Mouse (Mus musculus) MEL (cell line): ENCODE measurements at regions not wholly inside any gene's neighbourhood (a gene's known extent, or its start where the extent isn't known, plus 50 kb on each side); places are given as distances from the start of the nearest gene placed in this dataset.

ENCODE experiments used
- DNase-seq: peaks from one replicate; pipeline ENCODE4 v3.0.0; 2011; ENCODE audit warnings: low read depth, low spot score
- H3K27ac ChIP-seq: 2 replicates; pipeline ENCODE4 v1.5.1; 2012; ENCODE audit warnings: low read depth, mild to moderate bottlenecking, control low read depth, low read length, moderate library complexity; ENCODE audit not compliant: control insufficient read depth
- H3K27me3 ChIP-seq, 2 experiments: fragments of 150-350 bp in 1 of 2; sonication (generic) in 1 of 2; 2 replicates each; pipeline ENCODE4 v1.6.1; 2012; ENCODE audit warnings: low read length in 2 of 2, mild to moderate bottlenecking in 2 of 2, improper control_type of control experiment in 1 of 2, moderate library complexity in 1 of 2; ENCODE audit not compliant: insufficient read depth in 2 of 2, control insufficient read depth in 1 of 2
- H3K36me3 ChIP-seq, 2 experiments: 2 replicates each; pipeline ENCODE4 v1.6.1; 2012 to 2014; ENCODE audit warnings: low read length in 2 of 2, improper control_type of control experiment in 1 of 2, inconsistent platforms in 1 of 2, mild to moderate bottlenecking in 1 of 2; ENCODE audit not compliant: insufficient read depth in 2 of 2, control insufficient read depth in 1 of 2
- H3K4me1 ChIP-seq, 2 experiments: fragments of 150-350 bp in 1 of 2; sonication (generic) in 1 of 2; 2 replicates each; pipeline ENCODE4 v1.6.1; 2012; ENCODE audit warnings: low read length in 2 of 2, improper control_type of control experiment in 1 of 2, mild to moderate bottlenecking in 1 of 2; ENCODE audit not compliant: insufficient read depth in 2 of 2, control insufficient read depth in 1 of 2
- H3K4me3 ChIP-seq, 2 experiments: fragments of 150-350 bp in 1 of 2; sonication (generic) in 1 of 2; 2 replicates each; pipeline ENCODE4 v1.5.1; 2012; ENCODE audit warnings: low read depth in 2 of 2, low read length in 2 of 2, mild to moderate bottlenecking in 2 of 2, moderate library complexity in 2 of 2, control low read depth in 1 of 2, improper control_type of control experiment in 1 of 2; ENCODE audit not compliant: control insufficient read depth in 1 of 2, insufficient read depth in 1 of 2
- H3K79me2 ChIP-seq: 2 replicates; pipeline ENCODE4 v1.6.1; 2012; ENCODE audit warnings: mild to moderate bottlenecking, low read length, moderate library complexity; ENCODE audit not compliant: control insufficient read depth, poor library complexity, insufficient read depth
- H3K9ac ChIP-seq: 2 replicates; pipeline ENCODE4 v1.6.1; 2012; ENCODE audit warnings: low read depth, mild to moderate bottlenecking, control low read depth, low read length, moderate library complexity; ENCODE audit not compliant: control insufficient read depth, poor library complexity, severe bottlenecking
- H3K9me3 ChIP-seq: fragments of 150-350 bp; sonication (generic); replicated peaks from 2 replicates; pipeline ENCODE4 v1.6.1; 2012; ENCODE audit warnings: mild to moderate bottlenecking, low read length, improper control_type of control experiment, moderate library complexity; ENCODE audit not compliant: insufficient read depth
- BHLHE40 ChIP-seq: IDR thresholded peaks from 2 replicates; pipeline ENCODE4 v1.6.1; 2012; ENCODE audit warnings: low read depth, mild to moderate bottlenecking, inconsistent platforms, low read length, improper control_type of control experiment, borderline replicate concordance
- CHD2 ChIP-seq: IDR thresholded peaks from 2 replicates; pipeline ENCODE4 v1.6.1; 2011; ENCODE audit warnings: low read length, improper control_type of control experiment
- CTCF ChIP-seq, 3 experiments: IDR thresholded peaks in 2 of 3; conservative IDR thresholded peaks in 1 of 3; 2 replicates each; pipeline ENCODE4 v1.5.1; 2011 to 2012; ENCODE audit warnings: low read length in 3 of 3, low read depth in 2 of 3, mild to moderate bottlenecking in 2 of 3, improper control_type of control experiment in 1 of 3, inconsistent platforms in 1 of 3, mixed read lengths in 1 of 3, moderate library complexity in 1 of 3; ENCODE audit not compliant: control insufficient read depth in 1 of 3, insufficient read depth in 1 of 3, poor library complexity in 1 of 3, severe bottlenecking in 1 of 3
- ETS1 ChIP-seq: IDR thresholded peaks from 2 replicates; pipeline ENCODE4 v1.6.1; 2012; ENCODE audit warnings: low read depth, mild to moderate bottlenecking, inconsistent platforms, low read length, improper control_type of control experiment, moderate library complexity
- GABPA ChIP-seq: IDR thresholded peaks from 2 replicates; pipeline ENCODE4 v1.6.1; 2012; ENCODE audit warnings: low read depth, mild to moderate bottlenecking, inconsistent platforms, low read length, improper control_type of control experiment, moderate library complexity
- JUND ChIP-seq: IDR thresholded peaks from 2 replicates; pipeline ENCODE4 v1.6.1; 2011; ENCODE audit warnings: low read depth, mild to moderate bottlenecking, improper control_type of control experiment, low read length
- KAT2A ChIP-seq: conservative IDR thresholded peaks from 2 replicates; pipeline ENCODE4 v1.6.1; 2012; ENCODE audit warnings: low read depth, low read length, improper control_type of control experiment, inconsistent platforms
- MAFK ChIP-seq: IDR thresholded peaks from 2 replicates; pipeline ENCODE4 v1.6.1; 2011; ENCODE audit warnings: low read depth, mild to moderate bottlenecking, low read length, improper control_type of control experiment, borderline replicate concordance
- MAZ ChIP-seq: IDR thresholded peaks from 2 replicates; pipeline ENCODE4 v1.6.1; 2012; ENCODE audit warnings: low read depth, mild to moderate bottlenecking, inconsistent platforms, low read length, improper control_type of control experiment
- MYC ChIP-seq: IDR thresholded peaks from 2 replicates; pipeline ENCODE4 v1.6.1; 2011; ENCODE audit warnings: low read depth, mild to moderate bottlenecking, low read length, improper control_type of control experiment, moderate library complexity
- POLR2A ChIP-seq, 2 experiments: IDR thresholded peaks; 2 replicates each; pipeline ENCODE4 v1.6.1; 2011 to 2012; ENCODE audit warnings: low read length in 2 of 2, mild to moderate bottlenecking in 2 of 2, control low read depth in 1 of 2, improper control_type of control experiment in 1 of 2, low read depth in 1 of 2, moderate library complexity in 1 of 2; ENCODE audit not compliant: control insufficient read depth in 1 of 2, insufficient read depth in 1 of 2, poor library complexity in 1 of 2
- POLR2AphosphoS5 ChIP-seq: IDR thresholded peaks from 2 replicates; pipeline ENCODE4 v1.6.1; 2012; ENCODE audit warnings: low read depth, borderline replicate concordance, mild to moderate bottlenecking, inconsistent platforms, low read length, moderate library complexity, mixed read lengths
- RCOR1 ChIP-seq: IDR thresholded peaks from 2 replicates; pipeline ENCODE4 v1.6.1; 2012; ENCODE audit warnings: low read depth, mild to moderate bottlenecking, inconsistent platforms, low read length, improper control_type of control experiment
- TAL1 ChIP-seq: IDR thresholded peaks from 2 replicates; pipeline ENCODE4 v1.6.1; 2012; ENCODE audit warnings: mild to moderate bottlenecking, inconsistent platforms, low read length, moderate library complexity, mixed read lengths
- TCF12 ChIP-seq: IDR thresholded peaks from 2 replicates; pipeline ENCODE4 v1.6.1; 2014; ENCODE audit warnings: low read depth, mild to moderate bottlenecking, inconsistent platforms, low read length, improper control_type of control experiment, moderate library complexity
- USF1 ChIP-seq: IDR thresholded peaks from 2 replicates; pipeline ENCODE4 v1.6.1; 2014; ENCODE audit warnings: low read depth, mild to moderate bottlenecking, inconsistent platforms, low read length, improper control_type of control experiment, moderate library complexity
- ZC3H11A ChIP-seq: IDR thresholded peaks from 2 replicates; pipeline ENCODE4 v1.6.1; 2012; ENCODE audit warnings: low read depth, mild to moderate bottlenecking, inconsistent platforms, low read length, improper control_type of control experiment
- ZKSCAN1 ChIP-seq: IDR thresholded peaks from 2 replicates; pipeline ENCODE4 v1.6.1; 2012; ENCODE audit warnings: low read depth, mild to moderate bottlenecking, inconsistent platforms, low read length, improper control_type of control experiment, moderate library complexity
- ZMIZ1 ChIP-seq: IDR thresholded peaks from 2 replicates; pipeline ENCODE4 v1.6.1; 2012; ENCODE audit warnings: low read depth, mild to moderate bottlenecking, inconsistent platforms, low read length, improper control_type of control experiment, moderate library complexity
- ZNF384 ChIP-seq: IDR thresholded peaks from 2 replicates; pipeline ENCODE4 v1.6.1; 2012; ENCODE audit warnings: low read depth, mild to moderate bottlenecking, inconsistent platforms, low read length, improper control_type of control experiment

DNA sequence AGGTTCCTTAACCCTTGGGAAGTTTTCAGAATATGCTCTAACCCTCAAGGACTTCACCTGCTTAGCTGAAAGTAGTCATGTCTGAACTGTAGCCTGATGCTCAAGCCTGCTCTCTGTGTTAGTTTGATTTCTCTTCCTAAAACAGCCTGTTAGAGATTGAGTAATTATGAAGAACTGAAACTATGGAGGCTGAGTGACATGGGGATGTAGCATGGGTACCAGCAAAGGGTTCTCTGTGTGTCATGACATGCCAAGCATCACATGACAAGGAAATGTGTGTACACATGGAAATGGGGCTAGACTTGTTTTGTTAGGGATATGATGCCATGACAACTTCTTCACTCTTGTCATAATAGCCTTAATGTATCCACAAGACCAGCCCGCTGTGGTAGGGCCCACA, 412.2 kb downstream of the Etnk1 start:
- Histone ChIP-seq H3K36me3 (no peaks in the 10 kb centered on the region), H3K27me3 (no peaks in the 10 kb centered on the region), H3K4me3 (no peak overlapping the region), H3K27ac (no peak overlapping the region), H3K9me3 (no peaks in the 10 kb centered on the region), H3K9ac (no peak overlapping the region), H3K79me2 (no peaks in the 10 kb centered on the region)
- DNase-seq: no peak
- TF ChIP-seq ETS1: no peak
- TF ChIP-seq, all 39 proteins: peak for 0
- no peaks in the 10 kb centered on the region for H3K4me1 ChIP-seq

DNA sequence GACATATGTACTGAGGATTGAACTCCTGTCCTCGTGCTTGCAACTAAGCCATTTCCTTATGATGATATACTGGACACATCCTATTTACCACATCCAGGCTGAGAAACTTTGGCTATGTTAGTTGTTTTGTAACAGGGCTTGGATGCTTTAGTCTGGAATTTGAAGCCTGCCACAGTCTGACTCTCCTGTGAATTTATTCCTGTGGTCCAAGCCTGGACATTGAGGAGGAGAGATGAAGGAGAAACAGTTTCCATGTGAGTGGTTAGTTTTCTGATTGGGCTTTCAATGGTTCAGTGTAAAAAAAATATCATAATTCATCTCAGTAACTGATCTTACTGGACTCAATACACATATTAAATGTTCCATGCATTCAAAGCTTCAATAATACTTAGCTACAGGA, 422.6 kb downstream of the Etnk1 start:
- Histone ChIP-seq H3K9me3 (no peaks in the 10 kb centered on the region), H3K9ac (no peak overlapping the region), H3K4me3 (no peak overlapping the region), H3K27ac (no peak overlapping the region), H3K79me2 (no peaks in the 10 kb centered on the region), H3K27me3 (no peaks in the 10 kb centered on the region), H3K36me3 (no peaks in the 10 kb centered on the region), H3K4me1 (no peaks in the 10 kb centered on the region)
- no peak for TF ChIP-seq ETS1
- no peak for TF ChIP-seq ZNF384
- TF ChIP-seq ZC3H11A: no peak
- no peak for TF ChIP-seq POLR2AphosphoS5
- no peak for TF ChIP-seq KAT2A
- no peak for TF ChIP-seq ZMIZ1
- no peak for TF ChIP-seq CTCF (IDR thresholded peaks at IDR 0.05 in 2 of 3, conservative IDR thresholded peaks at IDR 0.05 in 1 of 3; ENCODE audit: control insufficient read depth in 1 of 3, insufficient read depth in 1 of 3, low read depth in 2 of 3, low read length in 3 of 3, poor library complexity in 1 of 3, severe bottlenecking in 1 of 3)
- no peak for TF ChIP-seq USF1
- no peak for TF ChIP-seq JUND
- TF ChIP-seq POLR2A (IDR thresholded peaks at IDR 0.05; ENCODE audit: control insufficient read depth in 1 of 2, insufficient read depth in 1 of 2, low read depth in 1 of 2, low read length in 2 of 2, poor library complexity in 1 of 2): no peak
- no peak for TF ChIP-seq BHLHE40
- no peak for TF ChIP-seq ZKSCAN1
- no peak for TF ChIP-seq CHD2
- TF ChIP-seq RCOR1: no peak
- TF ChIP-seq MAZ: no peak
- TF ChIP-seq MAFK: no peak
- TF ChIP-seq MYC: no peak
- TF ChIP-seq TAL1: no peak
- TF ChIP-seq TCF12: no peak
- no peak for TF ChIP-seq GABPA
- DNase-seq: no peak
